Mouse (Mus musculus) lung, adult 2 months (tissue): ENCODE results near the gene Nbr1.

Experiments
- CTCF ChIP-seq: fragments of 200-500 bp; IDR thresholded peaks from 2 replicates; pipeline ENCODE4 v1.5.1; 2011; ENCODE audit warnings: mild to moderate bottlenecking, low read length, control low read depth; ENCODE audit not compliant: insufficient read depth
- POLR2A ChIP-seq: fragments of 200-500 bp; IDR thresholded peaks from 2 replicates; pipeline ENCODE4 v1.6.1; 2011; ENCODE audit warnings: low read depth, mild to moderate bottlenecking, control low read depth, low read length, borderline replicate concordance; ENCODE audit errors: extremely low read depth

DNA sequence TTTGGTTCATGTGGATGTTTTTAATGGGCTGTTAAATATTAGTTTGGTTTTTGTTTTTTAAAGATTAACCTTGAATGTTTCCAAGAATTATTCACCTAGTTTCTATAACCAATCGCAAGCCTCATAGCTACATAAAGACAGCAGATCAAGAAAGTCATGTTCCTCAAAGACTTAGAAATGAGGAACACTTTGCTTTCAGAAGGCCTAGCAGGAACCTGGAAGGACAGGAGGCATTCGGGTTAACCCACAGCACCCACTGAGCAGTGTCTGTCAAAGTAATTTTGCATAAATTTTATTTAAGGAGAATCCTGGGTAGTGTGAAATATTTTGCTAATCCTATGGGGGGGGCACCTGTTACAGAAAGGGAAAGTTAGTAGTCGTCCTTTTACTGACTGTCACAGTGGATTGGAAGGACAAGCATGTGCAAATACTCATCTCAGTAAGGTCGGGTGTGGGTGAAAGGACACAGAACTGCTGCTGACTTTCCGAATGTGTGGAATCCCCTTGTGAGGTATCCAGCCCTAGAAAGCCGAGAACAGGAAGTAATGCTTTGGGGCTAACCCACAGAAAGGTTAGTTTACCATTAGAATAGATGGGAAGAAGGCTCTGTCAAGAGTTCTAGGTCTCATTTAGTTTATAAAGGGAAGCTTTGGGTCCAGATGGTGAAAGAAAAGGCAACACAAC is 29.3 kb downstream of the Nbr1 start:
- TF ChIP-seq CTCF = no peak
- TF ChIP-seq POLR2A = no peak
